Mouse (Mus musculus) hindbrain, postnatal 0 days (tissue): ENCODE data around the gene Igf2r. TPM values are rescaled to one million over a fixed set of nuclear protein-coding genes. Genes with fewer than 3 reads are reported as not detected.

Experiments
- ATAC-seq: fragments of 200-750 bp; cut with Nextera tagmentation; 2 replicates; pipeline ENCODE4 v1.8.0; 2017; ENCODE audit warnings: mild to moderate bottlenecking, moderate TSS enrichment, moderate library complexity
- DNase-seq: peaks from one replicate; pipeline ENCODE4 v3.0.0-alpha.2; 2015; ENCODE audit warnings: low spot score
- H3K27ac ChIP-seq: fragments of 300-500 bp; sonication (generic); 2 replicates; pipeline ENCODE4 v1.5.1; 2014; ENCODE audit warnings: mild to moderate bottlenecking
- H3K27me3 ChIP-seq: fragments of 300-500 bp; sonication (generic); 2 replicates; pipeline ENCODE4 v1.6.1; 2014; ENCODE audit warnings: low read length, mixed read lengths; ENCODE audit not compliant: insufficient read depth
- H3K36me3 ChIP-seq: fragments of 300-500 bp; sonication (generic); 2 replicates; pipeline ENCODE4 v1.6.1; 2014; ENCODE audit warnings: low read length, mixed read lengths; ENCODE audit not compliant: insufficient read depth
- H3K4me1 ChIP-seq: fragments of 300-500 bp; sonication (generic); 2 replicates; pipeline ENCODE4 v1.6.1; 2014; ENCODE audit warnings: antibody characterized with exemption, low read length, mixed read lengths; ENCODE audit not compliant: insufficient read depth
- H3K4me2 ChIP-seq: fragments of 300-500 bp; sonication (generic); 2 replicates; pipeline ENCODE4 v1.6.1; 2014; ENCODE audit warnings: low read depth, mild to moderate bottlenecking, low read length, moderate library complexity, mixed read lengths
- H3K4me3 ChIP-seq: fragments of 300-500 bp; sonication (generic); 2 replicates; pipeline ENCODE4 v1.5.1; 2014; ENCODE audit warnings: low read length
- H3K9ac ChIP-seq: fragments of 300-500 bp; sonication (generic); replicated peaks from 2 replicates; pipeline ENCODE4 v1.6.1; 2014; ENCODE audit warnings: mild to moderate bottlenecking, low read length, moderate library complexity, mixed read lengths
- H3K9me3 ChIP-seq: fragments of 300-500 bp; sonication (generic); 2 replicates; pipeline ENCODE4 v1.6.1; 2016; ENCODE audit warnings: low read length, mixed read lengths
- CTCF ChIP-seq: IDR thresholded peaks from 2 replicates; pipeline ENCODE4 v1.5.1; 2016; ENCODE audit warnings: antibody characterized with exemption, control low read depth, low read depth
- WGBS: fragments of 180-500 bp; shearing (Covaris S2); extraction: QIAGEN DNeasy Blood & Tissue Kit; methylation state at CpG from one replicate; pipeline ENCODE4 v1.1.7; 2014; 5-methylcytosine and 5-hydroxymethylcytosine counted together
- polyA plus RNA-seq: library from polyadenylated mRNA; unstranded; fragments of >200 nt; fragmentation: Nextera tagmentation; extraction: Ambion mirVana; gene quantifications from 2 replicates; pipeline ENCODE4 v1.2.1, GENCODE M21; 2015
- total RNA-seq: library from RNA; depleted of rRNA; stranded (reverse); fragments of >200 nt; gene quantifications from 2 replicates; pipeline ENCODE4 v1.2.3, GENCODE M21; 2014; rRNA removed

The Igf2r gene
- total RNA-seq (30.7 and 30.9 TPM in 2 replicates), polyA plus RNA-seq (4.2 and 4.7 TPM in 2 replicates)

DNA sequence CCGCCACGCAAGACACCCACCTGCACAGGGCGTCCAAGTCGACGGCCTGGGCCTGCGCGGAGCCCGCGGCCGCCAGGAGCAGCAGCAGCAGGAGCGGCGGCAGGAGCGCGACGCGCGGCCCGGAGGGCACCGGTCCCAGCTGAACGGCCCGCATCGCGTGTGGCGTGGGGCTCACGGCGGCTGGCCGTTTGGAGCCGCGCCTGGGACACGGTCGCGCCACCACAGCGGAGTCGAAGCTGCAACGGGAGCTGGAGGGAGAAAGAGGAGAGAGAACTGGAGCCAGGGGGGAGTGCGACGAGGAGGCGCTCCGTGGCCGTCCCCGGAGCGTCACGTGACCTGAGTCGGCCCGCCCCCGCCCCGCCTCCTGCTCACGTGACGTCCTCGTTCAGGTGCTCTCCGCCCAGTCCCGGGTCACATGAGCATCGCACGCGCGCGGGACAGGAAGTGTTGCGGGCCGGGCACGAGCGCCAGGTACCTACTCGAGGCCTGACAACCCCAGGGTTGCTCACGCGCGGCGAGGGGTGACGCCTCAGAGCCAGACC is at the start of gene Igf2r:
TSS of gene Igf2r (minus strand) at position 285 of the 542 bp plus-strand sequence.
- ATAC-seq (peak; percentile 95), DNase-seq (peak; percentile 94)
- Histone ChIP-seq H3K4me3 (peak within 1 kb of the TSS; percentile 86), H3K9me3 (no peaks in the 10 kb centered on the region), H3K4me1 (0 out of 2 replicates have a peak, but pooled peaks cover 9% of the 10 kb centered on the region), H3K9ac (peak within 1 kb of the TSS; percentile 83), H3K4me2 (peak within 1 kb of the TSS; percentile 88), H3K27me3 (no peaks in the 10 kb centered on the region), H3K27ac (peak within 1 kb of the TSS; percentile 78; the same call in 1 of the 2 replicates), H3K36me3 (no peaks in the 10 kb centered on the region)
- WGBS = 6% methylated on average over 64 of the region's 67 CpGs
- TF ChIP-seq CTCF = no peak

DNA sequence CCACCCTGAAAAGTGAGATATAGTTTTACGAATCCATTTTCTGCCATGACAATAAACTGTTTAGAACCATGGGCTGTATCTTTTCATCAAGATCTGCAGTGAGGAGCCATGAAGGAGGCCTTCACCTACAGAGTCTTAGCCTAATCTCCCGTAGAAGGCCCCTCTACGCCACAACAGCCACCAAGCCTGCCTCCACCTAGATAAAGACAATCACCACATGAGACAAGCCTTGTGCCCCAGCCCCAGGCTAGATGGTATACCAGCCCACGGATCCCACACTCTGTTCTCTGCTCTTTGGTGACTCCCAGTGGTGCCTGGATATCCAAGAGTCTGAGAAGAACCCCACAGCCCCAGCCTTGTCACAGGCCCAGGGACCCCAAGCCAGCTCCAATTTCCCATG is 46.4 kb upstream of the Igf2r start:
- H3K36me3 ChIP-seq = no peaks in the 10 kb centered on the region
- no peak overlapping the region for H3K4me3 ChIP-seq
- H3K27ac ChIP-seq = no peak overlapping the region
- H3K9me3 ChIP-seq = no peaks in the 10 kb centered on the region
- DNase-seq (no peak), ATAC-seq (no peak)
- WGBS = 90% methylated on average over 4 of the region's 4 CpGs
- TF ChIP-seq CTCF = no peak
- H3K27me3 ChIP-seq = no peaks in the 10 kb centered on the region
- H3K4me1 ChIP-seq = no peaks in the 10 kb centered on the region
- no peak overlapping the region for H3K4me2 ChIP-seq
- H3K9ac ChIP-seq = no peak overlapping the region

DNA sequence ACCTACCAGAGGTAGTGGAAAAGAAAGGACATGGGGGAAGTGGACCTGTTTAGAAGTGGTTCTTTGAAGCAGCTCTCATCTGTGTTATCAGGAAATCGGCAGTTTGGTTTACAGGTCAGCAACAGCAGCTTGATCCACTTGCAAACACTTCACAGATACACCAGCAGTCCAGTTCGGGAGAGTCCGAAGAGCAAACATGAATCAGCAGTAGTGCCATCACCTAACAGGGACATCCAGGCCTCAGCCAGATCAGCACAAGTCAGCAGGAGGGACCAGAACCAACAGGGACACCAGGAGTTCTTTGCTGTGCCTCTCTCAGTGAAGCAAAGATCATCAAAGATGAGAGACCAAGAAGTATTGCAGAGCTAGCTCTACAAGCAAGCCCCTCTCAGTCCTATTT is 45.0 kb upstream of the Igf2r start:
- H3K4me1 ChIP-seq = no peaks in the 10 kb centered on the region
- no peaks in the 10 kb centered on the region for H3K27me3 ChIP-seq
- no peak for TF ChIP-seq CTCF
- H3K9me3 ChIP-seq = no peaks in the 10 kb centered on the region
- no peak overlapping the region for H3K4me2 ChIP-seq
- no peak overlapping the region for H3K9ac ChIP-seq
- no peaks in the 10 kb centered on the region for H3K36me3 ChIP-seq
- no peak overlapping the region for H3K4me3 ChIP-seq
- 92% methylated on average over 3 of the region's 3 CpGs for WGBS
- DNase-seq (no peak), ATAC-seq (no peak)
- H3K27ac ChIP-seq = no peak overlapping the region

DNA sequence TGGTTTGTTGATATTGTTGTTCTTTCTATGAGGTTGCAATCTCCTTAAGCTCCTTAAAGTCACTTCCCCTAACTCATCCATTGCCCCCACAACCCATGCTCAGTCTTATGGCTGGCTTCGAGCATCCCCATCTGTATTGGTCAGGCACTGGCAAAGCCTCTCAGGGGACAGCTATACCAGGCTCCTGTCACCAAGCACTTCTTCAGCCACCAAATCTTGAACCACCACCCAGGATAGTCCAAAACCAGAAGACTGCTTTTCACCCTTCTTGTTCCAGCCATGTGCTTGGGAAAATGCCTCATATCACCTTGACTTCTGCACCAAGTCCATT is 41.5 kb upstream of the Igf2r start:
- DNase-seq (no peak), ATAC-seq (no peak)
- no peak for TF ChIP-seq CTCF
- H3K4me3 ChIP-seq = no peak overlapping the region
- no peaks in the 10 kb centered on the region for H3K4me1 ChIP-seq
- no peaks in the 10 kb centered on the region for H3K36me3 ChIP-seq
- no peak overlapping the region for H3K9ac ChIP-seq
- no peaks in the 10 kb centered on the region for H3K27me3 ChIP-seq
- H3K4me2 ChIP-seq = no peak overlapping the region
- H3K9me3 ChIP-seq = no peaks in the 10 kb centered on the region
- H3K27ac ChIP-seq = no peak overlapping the region
- WGBS = 95% methylated on average over 1 of the region's 1 CpGs

- no peak overlapping the region for H3K4me2 ChIP-seq
- peak; percentile 86 for DNase-seq
- H3K36me3 ChIP-seq = no peaks in the 10 kb centered on the region
- TF ChIP-seq CTCF = peak; percentile 88
- 21% methylated on average over 14 of the region's 14 CpGs for WGBS
- H3K27me3 ChIP-seq = no peaks in the 10 kb centered on the region
- H3K9ac ChIP-seq = no peak overlapping the region
- ATAC-seq = peak; percentile 83
- H3K4me1 ChIP-seq = no peaks in the 10 kb centered on the region
- H3K27ac ChIP-seq = no peak overlapping the region
- no peaks in the 10 kb centered on the region for H3K9me3 ChIP-seq
- H3K4me3 ChIP-seq = no peak overlapping the region
Measured at GRCm38 (mm10) chr17:12810103-12810972, 40.9 kb upstream of the Igf2r start.

DNA sequence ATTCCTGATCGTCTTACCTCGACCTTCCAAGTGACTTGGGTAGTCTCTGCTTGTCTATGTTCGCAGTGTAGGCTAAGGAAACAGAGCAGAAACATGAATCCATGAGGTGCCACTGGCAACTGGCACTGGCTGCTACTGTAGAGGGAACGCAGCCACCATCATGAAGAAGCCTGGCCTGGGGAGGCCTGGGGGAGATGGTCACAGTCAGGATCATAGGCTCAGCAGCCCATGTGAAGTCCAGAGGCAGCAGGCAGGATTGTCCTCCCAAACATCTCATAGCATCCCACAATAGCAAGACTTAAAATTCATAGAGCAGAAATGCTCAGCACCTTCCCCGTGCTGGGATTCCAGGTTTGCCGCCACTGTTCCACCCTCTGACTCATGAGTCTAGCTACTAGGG is 39.4 kb upstream of the Igf2r start:
- Histone ChIP-seq H3K9ac (no peak overlapping the region), H3K9me3 (no peaks in the 10 kb centered on the region), H3K4me1 (no peaks in the 10 kb centered on the region), H3K4me2 (no peak overlapping the region), H3K36me3 (no peaks in the 10 kb centered on the region), H3K27me3 (no peaks in the 10 kb centered on the region), H3K4me3 (no peak overlapping the region), H3K27ac (no peak overlapping the region)
- DNase-seq (no peak), ATAC-seq (no peak)
- TF ChIP-seq CTCF = no peak
- 89% methylated on average over 6 of the region's 6 CpGs for WGBS
